Mouse (Mus musculus) neural tube, embryonic 15.5 days (tissue): Measurements from ENCODE around the gene Slc10a7. TPM values are rescaled to one million over a fixed set of nuclear protein-coding genes. Genes with fewer than 3 reads are reported as not detected.

Source experiments
- ATAC-seq: fragments of 200-750 bp; cut with Nextera tagmentation; 2 replicates; pipeline ENCODE4 v1.8.0; 2017; ENCODE audit warnings: mild to moderate bottlenecking, moderate TSS enrichment, moderate library complexity; ENCODE audit not compliant: low FRiP score
- H3K27ac ChIP-seq: fragments of 300-500 bp; sonication (generic); replicated peaks from 2 replicates; pipeline ENCODE4 v1.5.1; 2015; ENCODE audit warnings: mild to moderate bottlenecking, inconsistent platforms
- H3K27me3 ChIP-seq: fragments of 300-500 bp; sonication (generic); replicated peaks from 2 replicates; pipeline ENCODE4 v1.6.1; 2015; ENCODE audit warnings: inconsistent platforms
- H3K36me3 ChIP-seq: fragments of 300-500 bp; sonication (generic); 2 replicates; pipeline ENCODE4 v1.6.1; 2015; ENCODE audit warnings: inconsistent platforms
- H3K4me1 ChIP-seq: fragments of 300-500 bp; sonication (generic); 2 replicates; pipeline ENCODE4 v1.6.1; 2015; ENCODE audit warnings: inconsistent platforms
- H3K4me2 ChIP-seq: fragments of 300-500 bp; sonication (generic); 2 replicates; pipeline ENCODE4 v1.6.1; 2015; ENCODE audit warnings: inconsistent platforms, mild to moderate bottlenecking, moderate library complexity
- H3K4me3 ChIP-seq: fragments of 300-500 bp; sonication (generic); replicated peaks from 2 replicates; pipeline ENCODE4 v1.5.1; 2015; ENCODE audit warnings: mild to moderate bottlenecking, inconsistent platforms
- H3K9ac ChIP-seq: fragments of 300-500 bp; sonication (generic); replicated peaks from 2 replicates; pipeline ENCODE4 v1.6.1; 2015; ENCODE audit warnings: mild to moderate bottlenecking, inconsistent platforms
- H3K9me3 ChIP-seq: fragments of 300-500 bp; sonication (generic); replicated peaks from 2 replicates; pipeline ENCODE4 v1.6.1; 2016; ENCODE audit warnings: inconsistent platforms
- WGBS: fragments of 180-500 bp; shearing (Covaris S2); methylation state at CpG from one replicate; pipeline ENCODE4 v1.1.7; 2015; ENCODE audit warnings: mixed read lengths; 5-methylcytosine and 5-hydroxymethylcytosine counted together
- polyA plus RNA-seq: library from polyadenylated mRNA; unstranded; fragments of >200 nt; fragmentation: Nextera tagmentation; extraction: Ambion mirVana; gene quantifications from 2 replicates; pipeline ENCODE4 v1.2.1, GENCODE M21; 2015

The Slc10a7 gene
- polyA plus RNA-seq, 1 experiment from 2014 or later = 10.2 TPM

DNA sequence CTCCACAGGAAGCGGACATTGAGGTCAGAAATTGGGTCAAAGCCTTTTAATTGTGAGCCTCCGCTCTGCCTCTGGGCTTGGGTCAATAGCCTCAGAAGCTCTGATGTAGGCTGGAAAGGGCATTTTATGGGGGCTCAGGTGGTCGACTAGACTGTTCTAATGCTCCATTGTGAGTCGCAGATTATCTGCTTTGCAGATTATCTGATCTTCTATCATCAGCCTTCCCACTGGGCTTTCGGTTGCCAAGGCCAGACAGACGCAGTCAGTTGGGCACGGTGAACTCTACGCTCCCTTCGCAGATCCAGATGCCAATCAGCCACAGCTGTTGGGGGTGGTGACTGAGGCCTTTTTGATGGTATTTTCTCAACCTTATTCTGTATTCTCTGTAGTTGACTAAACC, 118.6 kb downstream of the Slc10a7 start:
- no peaks in the 10 kb centered on the region for H3K36me3 ChIP-seq
- H3K9me3 ChIP-seq = no peaks in the 10 kb centered on the region
- H3K27me3 ChIP-seq = no peaks in the 10 kb centered on the region
- no peak overlapping the region for H3K4me3 ChIP-seq
- H3K4me2 ChIP-seq = no peak overlapping the region
- H3K4me1 ChIP-seq = peaks cover 6% of the 10 kb centered on the region; the same call in 1 of the 2 replicates
- 47% methylated on average over 9 of the region's 9 CpGs for WGBS
- H3K9ac ChIP-seq = no peak overlapping the region
- H3K27ac ChIP-seq = no peak overlapping the region
- ATAC-seq = no peak

DNA sequence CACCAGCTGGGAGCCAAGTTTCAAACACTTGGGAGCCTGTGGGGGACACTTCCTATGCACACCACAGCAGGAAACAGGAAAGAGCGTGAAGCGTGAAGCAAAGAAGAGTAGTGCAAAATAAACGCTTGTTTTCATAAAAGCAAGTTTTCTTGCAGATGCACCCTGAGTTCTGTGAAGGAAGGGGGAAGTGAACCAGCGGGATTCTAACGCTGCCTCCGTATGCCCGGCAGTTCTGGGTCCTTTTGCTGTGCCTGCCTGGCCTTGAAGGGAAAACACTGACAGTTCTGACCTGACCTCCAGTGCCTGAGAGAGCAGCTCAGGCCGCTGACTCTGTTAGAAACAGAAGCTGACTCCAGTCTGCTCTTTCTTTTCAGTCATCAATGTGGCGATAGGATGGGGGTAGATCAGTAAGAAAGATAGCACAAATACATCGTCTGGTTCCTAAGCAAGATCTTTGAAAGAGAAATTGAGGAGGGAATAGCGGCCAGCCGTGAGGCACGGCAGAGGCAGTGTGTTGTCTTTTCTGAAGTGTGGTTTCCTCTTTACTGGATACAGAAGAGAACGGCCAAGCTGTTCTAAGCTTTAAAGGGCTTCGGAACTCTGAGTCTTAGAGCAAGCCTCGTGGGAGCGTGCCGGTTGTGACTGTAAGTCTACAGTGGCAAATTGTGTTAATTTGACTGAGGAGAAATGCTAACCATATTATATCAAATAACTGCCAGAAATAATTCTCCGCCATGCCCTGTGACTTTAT, 121.4 kb downstream of the Slc10a7 start:
- H3K9ac ChIP-seq = no peak overlapping the region
- H3K36me3 ChIP-seq = no peaks in the 10 kb centered on the region
- H3K27me3 ChIP-seq = no peaks in the 10 kb centered on the region
- no peaks in the 10 kb centered on the region for H3K9me3 ChIP-seq
- no peak overlapping the region for H3K4me2 ChIP-seq
- H3K27ac ChIP-seq = peak overlapping the region; percentile 45; the same call in 1 of the 2 replicates
- 60% methylated on average over 19 of the region's 19 CpGs for WGBS
- H3K4me1 ChIP-seq = peaks cover 17% of the 10 kb centered on the region
- no peak overlapping the region for H3K4me3 ChIP-seq
- ATAC-seq = no peak

DNA sequence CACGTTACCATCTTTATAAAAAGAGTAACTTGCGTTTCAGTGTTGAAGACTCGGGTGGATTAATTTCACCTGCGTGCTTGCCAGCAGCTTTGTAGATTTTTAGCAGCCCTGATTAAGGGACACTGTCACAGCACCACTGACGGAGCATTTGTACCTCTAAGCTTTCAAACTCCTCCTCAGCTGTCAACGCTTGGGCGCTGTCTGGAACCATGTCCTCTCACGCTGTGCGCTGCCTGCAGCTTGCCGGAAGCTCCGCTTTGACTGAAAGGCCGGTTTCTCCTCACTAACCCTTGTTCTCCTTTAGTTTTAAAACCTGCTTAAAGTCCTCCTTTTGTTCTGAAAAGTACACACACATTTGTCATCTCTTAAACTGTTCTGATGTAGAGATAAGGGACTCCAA, 123.9 kb downstream of the Slc10a7 start:
- H3K9ac ChIP-seq = no peak overlapping the region
- H3K27ac ChIP-seq = no peak overlapping the region
- no peaks in the 10 kb centered on the region for H3K9me3 ChIP-seq
- peaks cover 17% of the 10 kb centered on the region for H3K4me1 ChIP-seq
- no peak overlapping the region for H3K4me2 ChIP-seq
- no peak overlapping the region for H3K4me3 ChIP-seq
- H3K36me3 ChIP-seq = no peaks in the 10 kb centered on the region
- 54% methylated on average over 12 of the region's 12 CpGs for WGBS
- no peak for ATAC-seq
- H3K27me3 ChIP-seq = no peaks in the 10 kb centered on the region

DNA sequence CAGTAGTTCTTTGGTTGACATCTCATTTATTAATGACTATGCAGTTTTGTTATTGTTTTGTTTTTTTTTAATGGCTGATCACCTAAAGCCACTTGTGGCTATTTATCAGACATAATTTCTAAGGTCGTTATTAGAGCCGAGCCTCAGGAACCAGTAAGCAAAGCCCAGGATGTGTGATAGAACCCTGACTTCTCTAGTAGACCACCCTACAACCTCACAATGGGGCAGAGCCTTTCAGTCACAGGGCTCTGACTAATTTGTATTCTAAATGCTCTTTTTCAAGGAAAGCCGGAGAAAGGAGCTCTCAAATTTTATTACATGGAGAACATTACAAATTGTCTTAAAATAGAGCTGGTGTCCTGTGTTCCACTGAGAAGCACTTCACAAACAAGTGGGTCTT, 124.9 kb downstream of the Slc10a7 start:
- H3K36me3 ChIP-seq = no peaks in the 10 kb centered on the region
- peak overlapping the region; percentile 52 for H3K4me2 ChIP-seq
- WGBS = 30% methylated on average over 3 of the region's 3 CpGs
- peak; percentile 29; the same call in 1 of the 2 replicates for ATAC-seq
- H3K27ac ChIP-seq = no peak overlapping the region
- peak overlapping the region; percentile 26; the same call in 1 of the 2 replicates for H3K4me3 ChIP-seq
- H3K9ac ChIP-seq = peak overlapping the region; percentile 20; the same call in 1 of the 2 replicates
- H3K4me1 ChIP-seq = peaks cover 17% of the 10 kb centered on the region
- no peaks in the 10 kb centered on the region for H3K9me3 ChIP-seq
- H3K27me3 ChIP-seq = no peaks in the 10 kb centered on the region

DNA sequence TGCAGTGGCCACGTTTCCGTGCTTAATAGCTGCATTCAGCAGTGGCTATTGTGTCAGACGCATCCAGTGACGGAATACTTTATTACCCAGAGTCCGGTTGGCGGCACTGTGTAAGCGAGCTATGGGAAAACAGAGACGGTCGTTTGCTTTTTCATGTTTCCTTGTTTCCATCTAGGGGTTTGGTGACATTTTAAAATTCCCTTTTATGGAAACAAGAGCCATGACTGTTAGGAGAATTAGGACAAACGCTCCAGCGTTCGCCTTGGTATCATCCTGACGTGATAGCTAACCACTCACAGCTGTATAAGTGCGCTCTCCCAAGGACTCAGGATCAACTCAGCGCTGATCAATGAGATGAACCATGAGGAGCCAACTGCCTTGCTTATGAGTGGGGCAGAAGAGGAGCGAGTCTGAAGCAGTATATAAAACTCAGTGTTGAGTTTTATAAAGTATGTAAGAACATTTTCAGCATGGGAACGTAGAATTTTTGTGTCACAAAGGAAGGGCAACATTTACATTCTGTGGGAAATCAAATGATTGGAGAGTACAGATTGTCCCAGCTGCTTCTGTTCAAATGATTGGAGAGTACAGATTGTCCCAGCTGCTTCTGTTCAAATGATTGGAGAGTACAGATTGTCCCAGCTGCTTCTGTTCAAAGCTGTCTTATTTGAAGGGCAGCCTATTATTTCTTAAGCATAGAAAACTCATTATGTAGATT, 125.5 kb downstream of the Slc10a7 start:
- H3K9me3 ChIP-seq = no peaks in the 10 kb centered on the region
- peak overlapping the region; percentile 52 for H3K4me2 ChIP-seq
- H3K36me3 ChIP-seq = no peaks in the 10 kb centered on the region
- peak; percentile 68; the same call in 1 of the 2 replicates for ATAC-seq
- no peak overlapping the region for H3K27ac ChIP-seq
- peak overlapping the region; percentile 26 for H3K4me3 ChIP-seq
- peaks cover 17% of the 10 kb centered on the region for H3K4me1 ChIP-seq
- H3K9ac ChIP-seq = peak overlapping the region; percentile 20; the same call in 1 of the 2 replicates
- no peaks in the 10 kb centered on the region for H3K27me3 ChIP-seq
- 17% methylated on average over 17 of the region's 17 CpGs for WGBS

DNA sequence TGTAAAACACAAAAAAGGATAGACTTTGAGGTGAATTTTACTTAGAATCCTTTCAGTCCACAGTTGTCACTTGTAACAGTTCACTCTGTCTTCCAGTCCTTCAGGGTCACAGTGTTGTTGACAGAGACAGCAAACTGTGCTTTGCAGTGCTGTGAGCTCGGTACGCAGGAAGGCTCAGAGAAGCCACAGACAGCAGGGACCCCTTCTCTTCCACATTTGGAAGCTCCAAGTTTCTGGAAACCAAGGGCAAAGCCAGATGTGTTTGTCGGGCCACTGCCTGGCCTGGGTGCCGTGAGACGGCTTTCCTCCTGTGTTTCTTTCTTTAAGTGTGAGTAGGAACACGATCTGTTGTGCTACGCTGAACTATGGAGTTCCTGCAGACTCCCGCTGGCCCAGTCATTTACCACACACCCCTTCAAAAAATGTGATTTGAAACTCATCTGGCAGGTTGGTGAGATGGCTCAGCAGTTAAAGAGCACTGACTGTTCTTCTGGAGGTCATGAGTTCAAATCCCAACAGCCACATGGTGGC, 126.2 kb downstream of the Slc10a7 start:
- Histone ChIP-seq H3K4me3 (no peak overlapping the region), H3K36me3 (no peaks in the 10 kb centered on the region), H3K27ac (no peak overlapping the region), H3K9ac (no peak overlapping the region), H3K27me3 (no peaks in the 10 kb centered on the region), H3K4me1 (peaks cover 17% of the 10 kb centered on the region), H3K9me3 (no peaks in the 10 kb centered on the region), H3K4me2 (no peak overlapping the region)
- ATAC-seq = no peak
- WGBS = 69% methylated on average over 8 of the region's 8 CpGs

DNA sequence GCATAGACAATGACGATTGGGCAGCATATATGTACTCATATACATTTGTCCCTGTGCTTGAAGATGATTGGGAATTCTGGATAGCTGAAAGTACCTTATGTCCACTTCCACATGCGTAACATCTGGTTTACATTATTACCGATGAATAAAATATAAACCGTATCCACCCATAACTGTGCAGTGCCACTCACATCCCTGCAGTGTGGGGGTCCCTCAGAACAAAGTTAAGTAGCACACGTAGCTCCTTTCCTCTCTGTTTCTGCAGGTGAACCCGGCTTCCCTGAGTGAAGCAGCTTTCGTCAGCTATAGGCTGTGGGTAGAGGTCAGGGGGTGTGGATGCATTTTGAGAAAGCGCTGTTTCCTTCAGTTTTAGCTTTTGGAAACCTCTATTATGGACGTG, 132.8 kb downstream of the Slc10a7 start:
- no peaks in the 10 kb centered on the region for H3K9me3 ChIP-seq
- no peak overlapping the region for H3K4me2 ChIP-seq
- no peak overlapping the region for H3K9ac ChIP-seq
- WGBS = 92% methylated on average over 9 of the region's 9 CpGs
- no peaks in the 10 kb centered on the region for H3K27me3 ChIP-seq
- no peak overlapping the region for H3K4me3 ChIP-seq
- no peaks in the 10 kb centered on the region for H3K4me1 ChIP-seq
- no peak overlapping the region for H3K27ac ChIP-seq
- H3K36me3 ChIP-seq = no peaks in the 10 kb centered on the region
- ATAC-seq = no peak

DNA sequence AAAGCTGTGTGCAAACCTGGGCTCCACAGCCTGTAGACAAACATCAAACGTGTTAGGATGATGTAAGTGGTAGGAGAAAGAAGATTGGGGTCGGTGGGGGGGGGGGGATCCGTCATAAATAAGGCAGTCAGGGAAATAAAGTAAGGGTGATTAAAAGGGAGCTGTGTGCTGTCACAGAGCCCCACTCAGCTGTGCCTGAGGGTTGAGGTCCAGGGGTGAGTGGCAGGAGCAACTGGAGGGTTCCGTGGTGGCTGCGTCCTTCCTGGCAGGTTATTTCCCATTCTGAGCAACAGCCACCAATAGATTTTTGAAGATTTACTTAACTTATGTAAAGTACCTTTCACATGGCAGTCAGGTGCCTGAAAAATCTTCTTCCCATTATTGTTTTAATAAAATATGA, 133.2 kb downstream of the Slc10a7 start:
- H3K27ac ChIP-seq = no peak overlapping the region
- ATAC-seq = no peak
- H3K9ac ChIP-seq = no peak overlapping the region
- no peak overlapping the region for H3K4me2 ChIP-seq
- no peaks in the 10 kb centered on the region; the same call in 1 of the 2 replicates for H3K4me1 ChIP-seq
- no peak overlapping the region for H3K4me3 ChIP-seq
- no peaks in the 10 kb centered on the region for H3K36me3 ChIP-seq
- no peaks in the 10 kb centered on the region for H3K27me3 ChIP-seq
- 62% methylated on average over 5 of the region's 5 CpGs for WGBS
- H3K9me3 ChIP-seq = no peaks in the 10 kb centered on the region

DNA sequence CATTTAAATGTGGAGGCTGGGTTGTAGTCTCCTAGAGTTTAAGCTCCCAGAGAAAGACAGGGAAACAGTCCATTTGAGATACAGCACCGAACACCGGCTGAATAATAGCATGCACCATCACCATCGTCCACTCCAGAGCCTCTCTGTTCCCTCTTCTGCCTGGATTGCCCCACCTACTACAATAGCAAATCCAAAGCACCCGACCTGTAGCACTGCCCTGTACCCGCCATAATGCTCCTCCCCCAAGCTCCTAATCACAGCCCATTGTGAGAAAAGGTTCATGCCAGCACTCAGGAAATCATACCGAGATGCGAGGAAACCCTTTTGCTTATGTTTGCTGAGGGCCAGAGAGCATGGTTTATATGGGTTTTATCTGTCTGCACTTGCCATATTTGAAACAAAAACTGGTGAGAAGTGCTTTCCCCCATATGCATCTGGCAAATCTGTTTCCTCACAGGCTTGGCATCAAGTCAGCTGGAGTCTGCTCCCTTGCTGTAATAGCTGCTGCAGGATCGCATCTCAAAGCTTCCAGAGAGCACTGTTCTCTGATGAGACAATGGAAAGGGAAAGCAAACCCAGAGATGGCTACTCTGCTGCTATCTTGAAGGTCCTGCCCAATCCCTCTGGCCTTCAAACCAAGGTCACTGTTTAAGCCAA, 138.0 kb downstream of the Slc10a7 start:
- no peak for ATAC-seq
- Histone ChIP-seq H3K9ac (no peak overlapping the region), H3K4me2 (no peak overlapping the region), H3K4me1 (no peaks in the 10 kb centered on the region; the same call in 1 of the 2 replicates), H3K36me3 (no peaks in the 10 kb centered on the region), H3K4me3 (no peak overlapping the region), H3K27ac (no peak overlapping the region), H3K9me3 (no peaks in the 10 kb centered on the region), H3K27me3 (no peaks in the 10 kb centered on the region)
- 55% methylated on average over 8 of the region's 8 CpGs for WGBS

DNA sequence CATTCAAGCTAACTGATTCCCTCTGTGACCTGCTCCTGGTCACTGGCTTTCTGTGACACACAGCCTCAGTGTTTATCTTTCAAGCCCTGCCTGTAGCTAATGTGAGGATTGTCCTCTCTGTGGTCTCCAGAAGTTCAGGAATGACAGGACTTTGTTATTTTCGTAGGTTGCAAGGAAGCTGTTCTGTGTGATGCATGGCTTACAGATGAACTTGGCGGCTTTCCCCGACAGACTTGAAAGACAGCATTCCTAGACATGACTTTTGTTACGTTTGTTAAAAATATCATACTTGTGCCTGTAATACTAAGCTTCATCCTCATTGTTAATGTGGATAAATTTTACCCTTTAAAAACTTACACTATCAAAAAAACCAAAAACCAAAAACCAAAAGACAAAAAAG, 138.7 kb downstream of the Slc10a7 start:
- WGBS = 77% methylated on average over 4 of the region's 4 CpGs
- Histone ChIP-seq H3K27ac (no peak overlapping the region), H3K36me3 (no peaks in the 10 kb centered on the region), H3K9ac (no peak overlapping the region), H3K9me3 (no peaks in the 10 kb centered on the region), H3K4me1 (no peaks in the 10 kb centered on the region; the same call in 1 of the 2 replicates), H3K27me3 (no peaks in the 10 kb centered on the region), H3K4me3 (no peak overlapping the region), H3K4me2 (no peak overlapping the region)
- ATAC-seq = no peak

DNA sequence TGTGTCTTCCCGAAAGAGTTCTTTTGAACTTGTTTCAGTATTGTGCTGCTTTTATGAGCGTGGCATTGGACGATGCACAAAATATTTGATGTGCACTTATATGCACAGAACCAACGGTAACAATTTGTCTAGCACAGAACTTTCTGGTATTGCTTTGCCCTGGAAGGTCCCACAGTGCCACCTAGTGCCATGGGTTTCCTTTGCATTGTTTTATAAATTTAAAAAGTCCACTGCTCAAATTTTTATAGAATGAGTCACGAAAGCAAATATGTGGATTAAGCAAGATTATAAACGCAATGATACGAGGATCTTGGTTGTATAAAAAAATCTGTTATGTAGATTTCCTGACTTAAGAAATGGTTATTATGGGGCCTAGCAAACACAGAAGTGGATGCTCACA, 139.8 kb downstream of the Slc10a7 start:
- no peak overlapping the region for H3K9ac ChIP-seq

More for the DNA sequence above, 139.8 kb downstream of the Slc10a7 start:
- no peak overlapping the region for H3K4me3 ChIP-seq
- no peaks in the 10 kb centered on the region; the same call in 1 of the 2 replicates for H3K4me1 ChIP-seq
- 45% methylated on average over 7 of the region's 7 CpGs for WGBS
- no peaks in the 10 kb centered on the region for H3K9me3 ChIP-seq
- H3K4me2 ChIP-seq = no peak overlapping the region
- H3K27me3 ChIP-seq = no peaks in the 10 kb centered on the region
- no peaks in the 10 kb centered on the region for H3K36me3 ChIP-seq
- H3K27ac ChIP-seq = no peak overlapping the region
- no peak for ATAC-seq
